Mouse (Mus musculus): ENCODE measurements around the gene Slx4. TPM values are rescaled to one million over a fixed set of nuclear protein-coding genes. Genes with fewer than 3 reads are reported as not detected.

The Slx4 gene
- polyA plus RNA-seq, 1 experiment: 31.6 TPM

DNA sequence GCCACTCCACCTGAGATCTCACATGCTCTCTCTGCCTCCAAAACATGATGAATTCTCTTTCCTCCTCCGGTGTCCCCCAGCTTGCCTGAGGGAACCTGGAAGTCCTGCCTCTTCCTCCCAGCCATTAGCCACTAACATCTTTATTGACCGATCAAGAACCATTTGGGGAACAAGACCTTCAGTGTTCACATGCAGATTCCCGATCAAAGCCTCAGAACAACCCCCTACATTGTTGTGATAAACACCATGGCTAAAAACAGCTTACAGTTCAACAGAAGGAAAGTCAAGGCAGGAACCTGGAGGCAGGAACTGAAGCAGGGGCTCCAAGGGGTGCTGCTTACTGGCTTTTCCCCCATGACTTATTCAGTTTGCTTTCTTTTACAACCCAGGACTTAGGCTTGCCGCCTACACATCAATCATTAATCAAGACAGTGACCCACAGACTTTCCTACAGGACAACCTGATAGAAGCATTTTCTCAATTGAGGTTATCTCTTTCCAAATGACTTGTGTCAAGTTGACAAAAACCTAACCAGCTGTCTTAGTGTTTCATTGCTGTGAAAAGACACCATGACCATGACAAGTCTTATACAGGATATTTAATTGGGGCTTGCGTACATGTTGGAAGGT, 10.6 kb upstream of the Slx4 start:
- Histone ChIP-seq H3K4me1 (ENCODE audit: control insufficient read depth, insufficient read depth, insufficient read length, low read length) (peaks cover 14% of the 10 kb centered on the region; the same call in 1 of the 2 replicates), H3K36me3 (ENCODE audit: control insufficient read depth, insufficient read depth, low read length) (no peaks in the 10 kb centered on the region), H3K27ac (ENCODE audit: insufficient read depth, low read depth, low read length) (peak overlapping the region; percentile 60; the same call in 1 of the 2 replicates), H3K4me3 (ENCODE audit: low read depth, low read length) (no peak overlapping the region), H3K27me3 (ENCODE audit: control insufficient read depth, insufficient read depth, low read length) (no peaks in the 10 kb centered on the region)
- TF ChIP-seq CTCF (IDR thresholded peaks at IDR 0.05; ENCODE audit: extremely low read depth, insufficient read length, insufficient replicate concordance, low read depth, low read length): no peak
- TF ChIP-seq POLR2A (IDR thresholded peaks at IDR 0.05; ENCODE audit: low read depth, low read length): no peak
- WGBS: 83% methylated on average over 5 of the region's 5 CpGs

DNA sequence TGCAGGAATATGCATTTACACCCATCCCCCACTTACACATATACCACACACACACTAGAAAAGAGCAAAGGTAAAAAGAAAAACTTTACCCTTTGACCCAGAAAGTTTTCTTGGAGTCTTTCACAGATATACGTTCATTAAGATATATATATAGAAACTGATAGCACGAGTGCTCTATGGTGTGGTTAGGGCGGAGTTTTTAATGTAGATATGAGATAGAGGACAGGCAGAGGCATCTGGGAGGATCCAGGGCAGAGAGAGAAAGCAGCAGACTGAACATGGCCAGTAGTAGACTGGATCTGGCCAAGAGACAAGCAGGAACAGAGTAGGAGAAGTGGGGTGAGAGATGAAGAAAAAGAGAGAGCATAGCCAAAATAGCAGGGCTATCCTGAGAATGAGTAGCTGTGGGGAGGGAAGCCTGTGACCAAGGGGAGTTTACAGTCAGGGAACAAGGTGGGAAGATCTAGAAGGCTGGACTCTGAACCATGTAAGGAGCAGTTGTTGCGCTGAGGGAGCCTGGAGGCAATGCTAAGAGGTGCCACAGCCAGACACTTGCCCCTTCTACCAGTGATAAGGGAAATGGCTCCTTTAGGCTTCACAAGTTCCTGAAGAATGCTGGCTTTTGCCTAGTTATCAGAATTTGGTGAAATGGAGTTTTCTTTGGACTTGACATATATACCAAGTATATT, 9.5 kb upstream of the Slx4 start:
- TF ChIP-seq CTCF (IDR thresholded peaks at IDR 0.05; ENCODE audit: extremely low read depth, insufficient read length, insufficient replicate concordance, low read depth, low read length): no peak
- no peak for TF ChIP-seq POLR2A (IDR thresholded peaks at IDR 0.05; ENCODE audit: low read depth, low read length)
- Histone ChIP-seq H3K27ac (ENCODE audit: insufficient read depth, low read depth, low read length) (peak overlapping the region; percentile 85), H3K36me3 (ENCODE audit: control insufficient read depth, insufficient read depth, low read length) (no peaks in the 10 kb centered on the region), H3K27me3 (ENCODE audit: control insufficient read depth, insufficient read depth, low read length) (no peaks in the 10 kb centered on the region), H3K4me3 (ENCODE audit: low read depth, low read length) (no peak overlapping the region), H3K4me1 (ENCODE audit: control insufficient read depth, insufficient read depth, insufficient read length, low read length) (peaks cover 14% of the 10 kb centered on the region; the same call in 1 of the 2 replicates)
- WGBS: 31% methylated on average over 4 of the region's 4 CpGs

DNA sequence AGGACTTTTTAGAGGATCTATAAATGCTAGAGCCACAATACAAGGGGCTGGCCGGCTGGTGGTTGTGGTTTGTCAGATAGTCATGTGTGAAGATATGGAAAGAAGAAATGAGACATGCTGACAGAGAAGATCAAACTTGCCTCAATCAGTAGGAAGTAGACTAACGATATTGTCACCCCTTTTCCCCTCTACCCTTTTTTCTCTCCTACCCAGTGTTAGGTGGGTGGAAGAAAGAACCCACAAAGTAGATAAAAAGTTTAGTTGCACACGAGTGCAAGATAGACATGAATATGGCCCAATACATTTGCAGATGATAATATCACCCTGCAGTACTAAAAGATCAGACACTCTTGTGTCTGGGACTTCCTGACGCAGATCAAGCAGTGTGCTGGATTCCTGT, 15.2 kb downstream of the Slx4 start:
- WGBS: 85% methylated on average over 4 of the region's 4 CpGs
- peaks cover 67% of the 10 kb centered on the region for H3K36me3 ChIP-seq (ENCODE audit: control insufficient read depth, insufficient read depth, low read length)
- TF ChIP-seq CTCF (IDR thresholded peaks at IDR 0.05; ENCODE audit: extremely low read depth, insufficient read length, insufficient replicate concordance, low read depth, low read length): no peak
- no peak for TF ChIP-seq POLR2A (IDR thresholded peaks at IDR 0.05; ENCODE audit: low read depth, low read length)
- H3K27ac ChIP-seq (ENCODE audit: insufficient read depth, low read depth, low read length): no peak overlapping the region
- H3K4me3 ChIP-seq (ENCODE audit: low read depth, low read length): no peak overlapping the region
- no peaks in the 10 kb centered on the region; the same call in 1 of the 2 replicates for H3K4me1 ChIP-seq (ENCODE audit: control insufficient read depth, insufficient read depth, insufficient read length, low read length)
- no peaks in the 10 kb centered on the region for H3K27me3 ChIP-seq (ENCODE audit: control insufficient read depth, insufficient read depth, low read length)

DNA sequence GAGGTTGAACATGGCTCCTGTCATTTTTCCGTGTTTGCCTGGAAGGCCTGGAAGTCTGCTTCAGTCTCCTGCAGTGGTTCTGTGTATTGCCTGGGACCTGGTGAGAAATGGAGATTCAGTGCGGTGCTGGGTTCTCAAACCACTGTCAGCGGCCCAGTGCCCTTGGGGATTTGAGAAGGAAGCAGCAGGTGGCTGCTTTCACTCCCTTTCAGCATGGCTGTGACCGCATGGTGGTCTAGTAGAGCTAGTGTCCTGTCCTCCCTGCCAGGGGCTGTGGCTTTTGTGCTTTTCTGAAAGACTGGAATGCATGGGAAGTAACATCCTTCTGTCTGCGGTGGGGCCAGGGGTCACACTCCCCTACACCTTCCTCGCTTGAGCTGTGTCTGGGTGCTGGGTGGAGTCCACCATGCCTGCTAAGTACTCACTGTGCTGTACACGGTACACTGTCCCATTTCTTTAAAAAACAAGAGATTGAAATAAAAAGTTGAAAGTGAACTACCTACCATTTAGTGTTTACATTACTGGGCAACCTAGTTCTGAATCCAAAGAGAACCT, 20.3 kb downstream of the Slx4 start:
- Histone ChIP-seq H3K4me1 (ENCODE audit: control insufficient read depth, insufficient read depth, insufficient read length, low read length) (no peaks in the 10 kb centered on the region; the same call in 1 of the 2 replicates), H3K36me3 (ENCODE audit: control insufficient read depth, insufficient read depth, low read length) (peaks cover 70% of the 10 kb centered on the region)
- 88% methylated on average over 7 of the region's 7 CpGs for WGBS

DNA sequence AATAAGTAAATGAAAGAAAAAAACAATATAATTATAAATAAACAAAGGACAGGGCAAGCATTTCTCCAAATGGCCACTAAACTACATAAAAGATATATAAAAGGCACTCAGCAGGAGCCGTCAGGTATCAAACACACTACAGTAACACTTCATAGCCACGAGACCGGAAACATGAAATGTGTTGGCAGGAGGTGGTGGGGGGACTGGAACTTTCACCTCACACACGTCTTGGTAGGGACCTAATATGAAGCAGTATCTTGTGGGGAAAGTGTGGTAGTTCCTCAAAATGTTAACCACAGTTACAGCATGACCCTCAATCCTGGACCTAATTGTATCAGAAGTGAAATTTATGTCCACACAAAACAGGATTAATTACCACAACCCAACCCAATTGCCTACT, 21.4 kb downstream of the Slx4 start:
- Histone ChIP-seq H3K36me3 (ENCODE audit: control insufficient read depth, insufficient read depth, low read length) (peaks cover 66% of the 10 kb centered on the region), H3K27me3 (ENCODE audit: control insufficient read depth, insufficient read depth, low read length) (no peaks in the 10 kb centered on the region), H3K4me1 (ENCODE audit: control insufficient read depth, insufficient read depth, insufficient read length, low read length) (no peaks in the 10 kb centered on the region; the same call in 1 of the 2 replicates), H3K27ac (ENCODE audit: insufficient read depth, low read depth, low read length) (no peak overlapping the region), H3K4me3 (ENCODE audit: low read depth, low read length) (no peak overlapping the region)
- 84% methylated on average over 4 of the region's 4 CpGs for WGBS
- TF ChIP-seq POLR2A (IDR thresholded peaks at IDR 0.05; ENCODE audit: low read depth, low read length) (no peak), CTCF (IDR thresholded peaks at IDR 0.05; ENCODE audit: extremely low read depth, insufficient read length, insufficient replicate concordance, low read depth, low read length) (no peak)

More for the DNA sequence above, 20.3 kb downstream of the Slx4 start:
- Histone ChIP-seq H3K27ac (ENCODE audit: insufficient read depth, low read depth, low read length) (no peak overlapping the region), H3K27me3 (ENCODE audit: control insufficient read depth, insufficient read depth, low read length) (no peaks in the 10 kb centered on the region), H3K4me3 (ENCODE audit: low read depth, low read length) (no peak overlapping the region)
- TF ChIP-seq POLR2A (IDR thresholded peaks at IDR 0.05; ENCODE audit: low read depth, low read length) (no peak), CTCF (IDR thresholded peaks at IDR 0.05; ENCODE audit: extremely low read depth, insufficient read length, insufficient replicate concordance, low read depth, low read length) (no peak)

DNA sequence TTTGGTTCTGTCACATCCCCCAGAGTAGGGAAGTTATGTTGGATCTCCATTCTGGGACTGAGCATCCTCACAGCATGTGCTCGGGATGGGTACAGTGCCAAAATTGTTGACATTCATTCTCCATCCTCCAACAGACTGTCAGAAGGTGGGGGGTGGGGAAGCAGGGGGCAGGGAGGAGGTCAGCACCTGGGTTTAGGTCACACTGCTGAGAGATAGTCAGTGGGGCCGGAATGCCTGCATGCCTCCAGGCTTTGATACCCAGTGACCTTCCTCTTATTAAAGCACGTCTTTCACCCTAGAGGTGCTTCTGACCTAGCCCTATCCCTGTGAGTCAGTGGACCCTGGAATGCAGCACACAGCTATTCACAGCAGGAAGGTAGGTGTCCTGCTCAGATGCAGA, 26.9 kb downstream of the Slx4 start:
- no peak overlapping the region for H3K27ac ChIP-seq (ENCODE audit: insufficient read depth, low read depth, low read length)
- WGBS: 51% methylated on average over 3 of the region's 3 CpGs

DNA sequence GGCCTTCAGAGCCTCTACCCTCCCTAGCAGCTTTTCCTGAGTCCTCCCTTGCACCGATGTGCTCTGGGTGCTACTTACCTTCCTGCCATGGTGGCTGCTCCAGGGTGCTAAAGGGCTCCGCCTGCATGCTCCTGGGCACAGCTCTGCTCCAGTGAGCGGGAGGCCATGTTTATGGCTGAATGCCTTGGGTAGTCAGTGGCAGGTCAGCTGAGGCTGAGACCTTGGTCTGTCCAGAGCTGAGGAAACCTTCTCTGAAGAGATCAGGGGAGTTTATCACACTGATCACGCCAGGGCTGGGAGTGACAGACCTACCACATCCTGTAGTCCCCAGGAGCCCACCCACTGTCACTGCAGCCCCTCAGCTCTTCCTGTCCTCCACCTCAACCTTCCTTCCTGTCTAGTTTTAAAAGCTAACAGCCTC, 27.3 kb downstream of the Slx4 start, which contains the start of gene Nlrc3:
Gene Nlrc3 (minus strand): TSS at position 382 of the 421 bp plus-strand sequence.
- 60% methylated on average over 4 of the region's 4 CpGs for WGBS

More for the DNA sequence above, 26.9 kb downstream of the Slx4 start:
- Histone ChIP-seq H3K36me3 (ENCODE audit: control insufficient read depth, insufficient read depth, low read length) (peaks cover 33% of the 10 kb centered on the region), H3K4me1 (ENCODE audit: control insufficient read depth, insufficient read depth, insufficient read length, low read length) (peaks cover 10% of the 10 kb centered on the region), H3K4me3 (ENCODE audit: low read depth, low read length) (no peak overlapping the region), H3K27me3 (ENCODE audit: control insufficient read depth, insufficient read depth, low read length) (no peaks in the 10 kb centered on the region)
- TF ChIP-seq CTCF (IDR thresholded peaks at IDR 0.05; ENCODE audit: extremely low read depth, insufficient read length, insufficient replicate concordance, low read depth, low read length): no peak
- TF ChIP-seq POLR2A (IDR thresholded peaks at IDR 0.05; ENCODE audit: low read depth, low read length): no peak

More for the DNA sequence above, 27.3 kb downstream of the Slx4 start, which contains the start of gene Nlrc3:
- TF ChIP-seq CTCF (IDR thresholded peaks at IDR 0.05; ENCODE audit: extremely low read depth, insufficient read length, insufficient replicate concordance, low read depth, low read length) (no peak), POLR2A (IDR thresholded peaks at IDR 0.05; ENCODE audit: low read depth, low read length) (no peak)
- Histone ChIP-seq H3K27ac (ENCODE audit: insufficient read depth, low read depth, low read length) (peak within 1 kb of the TSS; percentile 25; the same call in 1 of the 2 replicates), H3K27me3 (ENCODE audit: control insufficient read depth, insufficient read depth, low read length) (no peaks in the 10 kb centered on the region), H3K4me3 (ENCODE audit: low read depth, low read length) (peak within 1 kb of the TSS; percentile 55), H3K36me3 (ENCODE audit: control insufficient read depth, insufficient read depth, low read length) (peaks cover 29% of the 10 kb centered on the region), H3K4me1 (ENCODE audit: control insufficient read depth, insufficient read depth, insufficient read length, low read length) (peaks cover 10% of the 10 kb centered on the region)
